ENCODE assay signal across 8 mouse cellular contexts in genomic region chr4:126227077-126227761, GRCm38 (mm10). TPM values are rescaled to one million over a fixed set of nuclear protein-coding genes. Genes with fewer than 3 reads are reported as not detected.
DNase-seq lines count a peak whose midpoint lies in the region; ATAC-seq and TF ChIP-seq lines count a peak whose summit lies in the region.

No protein-coding gene starts in this region.

- no peak overlapping the region for H3K4me3 ChIP-seq in CH12.LX (replicated peaks in 1 of 3; ENCODE audit: low read depth in 2 of 3, low read length in 2 of 3, poor library complexity in 1 of 3)
- no peak overlapping the region for H3K4me3 ChIP-seq in forebrain, embryonic 11.5 days (ENCODE audit: low read depth, low read length)
- peak overlapping the region; percentile 47 for H3K4me3 ChIP-seq in heart, embryonic 16.5 days (ENCODE audit: low read length)
- peak overlapping the region; percentile 20 to 30; a peak in 2 of 4 replicates for H3K4me3 ChIP-seq in liver, embryonic 14.5 days (ENCODE audit: insufficient read depth in 1 of 2, low read depth in 2 of 2, low read length in 2 of 2)
- H3K4me3 ChIP-seq in stomach, embryonic 16.5 days (replicated peaks; ENCODE audit: low read length), result peak overlapping the region; percentile 41

- H3K9ac ChIP-seq in CH12.LX (ENCODE audit: insufficient read depth, low read depth), result no peak overlapping the region
- 0 out of 2 replicates have a peak overlapping the region, but pooled peaks have one; percentile 16 for H3K9ac ChIP-seq in forebrain, embryonic 11.5 days (ENCODE audit: low read length)
- H3K9ac ChIP-seq in heart, embryonic 16.5 days (ENCODE audit: low read length), result peak overlapping the region; percentile 62
- H3K9ac ChIP-seq in liver, embryonic 14.5 days (replicated peaks), result no peak overlapping the region
- peak overlapping the region; percentile 65 for H3K9ac ChIP-seq in stomach, embryonic 16.5 days (ENCODE audit: low read length)

- peaks cover 13 to 49% of the 10 kb centered on the region in 2 experiments for H3K4me1 ChIP-seq in CH12.LX (ENCODE audit: control insufficient read depth in 1 of 2, insufficient read depth in 2 of 2)
- H3K4me1 ChIP-seq in forebrain, embryonic 11.5 days (replicated peaks; ENCODE audit: control insufficient read depth, insufficient read depth, low read length), result 0 out of 2 replicates have a peak, but pooled peaks cover 4% of the 10 kb centered on the region
- H3K4me1 ChIP-seq in heart, embryonic 16.5 days (ENCODE audit: control insufficient read depth, insufficient read depth, low read length), result peaks cover 3% of the 10 kb centered on the region
- H3K4me1 ChIP-seq in liver, embryonic 14.5 days (replicated peaks; ENCODE audit: control insufficient read depth in 2 of 2, insufficient read depth in 2 of 2, low read length in 1 of 2), result 0 out of 4 replicates have a peak, but pooled peaks cover 0 to 1% of the 10 kb centered on the region in 2 experiments
- H3K4me1 ChIP-seq in stomach, embryonic 16.5 days (ENCODE audit: control insufficient read depth, insufficient read depth, low read length), result peaks cover 6% of the 10 kb centered on the region

- in situ Hi-C loops in CH12.LX (cut with MboI; ENCODE audit: low pct_ligation_motif_present, low pct_unique_long_range_greater_than_20kb, low sequenced_read_pairs), result loop anchor here (5.0 kb wide), 2 partner anchors 35 to 75 kb away; partner anchors contain the start of gene Trappc3

- DNase-seq in CH12.LX (ENCODE audit: extremely low read depth), result peak; percentile 91
- peak; percentile 68 for DNase-seq in c-Kit-positive CD71-positive TER-119-negative erythroid progenitor cells, embryonic 14.5 days (ENCODE audit: low read depth)
- DNase-seq in forebrain, embryonic 11.5 days (ENCODE audit: low spot score), result peak; percentile 88
- DNase-seq in kidney, postnatal 25 days, result peak; percentile 88 to 97
- peak; percentile 53 to 62 (median 61) for DNase-seq in liver, embryonic 14.5 days (ENCODE audit: low read depth in 3 of 3, low spot score in 3 of 3)
- peak; percentile 86 for DNase-seq in neural tube, embryonic 10.5 days (ENCODE audit: extremely low spot score, low spot score)

- dilution Hi-C loops in CH12.LX (cut with MboI; ENCODE audit: extremely low pct_ligation_motif_present, extremely low pct_unique_long_range_greater_than_20kb, low sequenced_read_pairs), result no loop called here

- H3K79me2 ChIP-seq in CH12.LX (replicated peaks; ENCODE audit: control insufficient read depth, extremely low read depth, insufficient read depth, poor library complexity, severe bottlenecking), result no peaks in the 10 kb centered on the region

- no peak for TF ChIP-seq EP300 in CH12.LX (IDR thresholded peaks at IDR 0.05; ENCODE audit: low read length)
- TF ChIP-seq EP300 in liver, embryonic 14.5 days (IDR thresholded peaks at IDR 0.05; ENCODE audit: low read depth), result no peak

- peak; percentile 68 to 99 for TF ChIP-seq CTCF in CH12.LX (conservative IDR thresholded peaks at IDR 0.05 in 1 of 2, IDR thresholded peaks at IDR 0.05 in 1 of 2; ENCODE audit: low read depth in 2 of 2, low read length in 2 of 2)
- peak; percentile 94 for TF ChIP-seq CTCF in liver, embryonic 14.5 days (IDR thresholded peaks at IDR 0.05; ENCODE audit: low read depth)

- H3K9me3 ChIP-seq in CH12.LX (replicated peaks; ENCODE audit: low read length), result no peaks in the 10 kb centered on the region
- no peaks in the 10 kb centered on the region for H3K9me3 ChIP-seq in forebrain, embryonic 11.5 days (ENCODE audit: control insufficient read depth, low read length)
- H3K9me3 ChIP-seq in heart, embryonic 16.5 days (replicated peaks; ENCODE audit: control insufficient read depth, low read length), result no peaks in the 10 kb centered on the region
- H3K9me3 ChIP-seq in liver, embryonic 14.5 days (ENCODE audit: control insufficient read depth, low read length), result no peaks in the 10 kb centered on the region
- no peaks in the 10 kb centered on the region for H3K9me3 ChIP-seq in stomach, embryonic 16.5 days (replicated peaks; ENCODE audit: control insufficient read depth, low read length)

- peaks cover 6 to 26% of the 10 kb centered on the region in 2 experiments for H3K36me3 ChIP-seq in CH12.LX (replicated peaks in 1 of 2; ENCODE audit: control insufficient read depth in 1 of 2, insufficient read depth in 1 of 2, low read length in 1 of 2)
- H3K36me3 ChIP-seq in forebrain, embryonic 11.5 days (ENCODE audit: control insufficient read depth, insufficient read depth, low read length), result peaks cover 14% of the 10 kb centered on the region
- H3K36me3 ChIP-seq in heart, embryonic 16.5 days (ENCODE audit: control insufficient read depth, insufficient read depth), result peaks cover 18% of the 10 kb centered on the region
- H3K36me3 ChIP-seq in liver, embryonic 14.5 days (replicated peaks; ENCODE audit: control insufficient read depth, insufficient read depth, low read depth), result no peaks in the 10 kb centered on the region
- peaks cover 5% of the 10 kb centered on the region; the same call in 1 of the 2 replicates for H3K36me3 ChIP-seq in stomach, embryonic 16.5 days (ENCODE audit: control insufficient read depth, insufficient read depth, low read length)

- peak overlapping the region; percentile 59 for H3K4me2 ChIP-seq in CH12.LX (ENCODE audit: insufficient read depth, low read depth, poor library complexity, severe bottlenecking)
- H3K4me2 ChIP-seq in forebrain, embryonic 11.5 days (ENCODE audit: low read depth, low read length, severe bottlenecking), result peak overlapping the region; percentile 36; the same call in 1 of the 2 replicates
- peak overlapping the region; percentile 70 for H3K4me2 ChIP-seq in heart, embryonic 16.5 days (ENCODE audit: low read depth, low read length)
- peak overlapping the region; percentile 45 for H3K4me2 ChIP-seq in liver, embryonic 14.5 days (ENCODE audit: low read depth)
- H3K4me2 ChIP-seq in stomach, embryonic 16.5 days (ENCODE audit: low read depth, low read length), result peak overlapping the region; percentile 74

- no peak for TF ChIP-seq POLR2A in CH12.LX (IDR thresholded peaks at IDR 0.05; ENCODE audit: low read depth, low read length)

- TF ChIP-seq RAD21 in CH12.LX (IDR thresholded peaks at IDR 0.05; ENCODE audit: low read depth, low read length), result peak; percentile 100

- ATAC-seq in forebrain, embryonic 11.5 days (replicated peaks; ENCODE audit: low FRiP score), result peak; percentile 79
- peak; percentile 81 for ATAC-seq in heart, embryonic 16.5 days (replicated peaks; ENCODE audit: extremely low read depth, insufficient read depth, low FRiP score)
- peak; percentile 71 for ATAC-seq in liver, embryonic 14.5 days (ENCODE audit: insufficient read depth)
- ATAC-seq in stomach, embryonic 16.5 days (ENCODE audit: insufficient read depth, low FRiP score), result peak; percentile 83; the same call in 1 of the 2 replicates

- H3K27ac ChIP-seq in CH12.LX (ENCODE audit: insufficient read depth, low read depth), result no peak overlapping the region
- H3K27ac ChIP-seq in forebrain, embryonic 11.5 days (ENCODE audit: low read depth, low read length), result no peak overlapping the region; the same call in 1 of the 2 replicates
- H3K27ac ChIP-seq in heart, embryonic 16.5 days (ENCODE audit: low read length), result peak overlapping the region; percentile 75
- H3K27ac ChIP-seq in liver, embryonic 14.5 days, result no peak overlapping the region
- peak overlapping the region; percentile 61 for H3K27ac ChIP-seq in stomach, embryonic 16.5 days (ENCODE audit: low read length)

- 10% methylated on average over 18 of the region's 18 CpGs for WGBS in forebrain, embryonic 11.5 days
- 6% methylated on average over 18 of the region's 18 CpGs for WGBS in heart, embryonic 16.5 days
- 6% methylated on average over 18 of the region's 18 CpGs for WGBS in liver, embryonic 14.5 days (ENCODE audit: insufficient replicate concordance)
- WGBS in stomach, embryonic 16.5 days, result 7% methylated on average over 18 of the region's 18 CpGs

- H3K27me3 ChIP-seq in CH12.LX (replicated peaks), result no peaks in the 10 kb centered on the region
- no peaks in the 10 kb centered on the region for H3K27me3 ChIP-seq in forebrain, embryonic 11.5 days (ENCODE audit: control insufficient read depth, insufficient read depth, low read length)
- H3K27me3 ChIP-seq in heart, embryonic 16.5 days (ENCODE audit: control insufficient read depth, insufficient read depth, low read length), result no peaks in the 10 kb centered on the region
- H3K27me3 ChIP-seq in liver, embryonic 14.5 days (ENCODE audit: control insufficient read depth, insufficient read depth, low read length), result peaks cover 5% of the 10 kb centered on the region; the same call in 1 of the 2 replicates
- H3K27me3 ChIP-seq in stomach, embryonic 16.5 days (ENCODE audit: control insufficient read depth, insufficient read depth, low read length), result no peaks in the 10 kb centered on the region

RNA-seq across cellular contexts. Expression of gene Thrap3, which starts 24.7 kb away (rescaled TPM):
- total RNA-seq in CH12.LX (2012; rRNA removed) (140 and 168 TPM in 2 replicates), CH12.LX (2014; rRNA removed) (183 and 204 TPM in 2 replicates)
- polyA plus RNA-seq in CH12.LX (2012; ENCODE audit: insufficient read length, low read depth), result 327 and 334 TPM in 2 replicates
- 251 and 263 TPM in 2 replicates for polyA plus RNA-seq in forebrain, embryonic 11.5 days (2014; fragmentation: Nextera tagmentation; extraction: Ambion mirVana)
- polyA plus RNA-seq in heart, embryonic 16.5 days (2015; fragmentation: Nextera tagmentation; extraction: Ambion mirVana), result 137 and 143 TPM in 2 replicates
- polyA plus RNA-seq in liver, embryonic 14.5 days (2012; rRNA removed), result 39.2 and 62.6 TPM in 2 replicates
- polyA plus RNA-seq in liver, embryonic 14.5 days (2014; fragmentation: Nextera tagmentation; extraction: Ambion mirVana), result 77.9 and 84.2 TPM in 2 replicates
- polyA plus RNA-seq in stomach, embryonic 16.5 days (2015; fragmentation: Nextera tagmentation; extraction: Ambion mirVana), result 164 and 176 TPM in 2 replicates

RNA-seq across cellular contexts. Expression of gene Map7d1, which starts 28.9 kb away (rescaled TPM):
- total RNA-seq in CH12.LX (2012; rRNA removed) (17.9 and 20.8 TPM in 2 replicates), CH12.LX (2014; rRNA removed) (12.5 and 12.8 TPM in 2 replicates)
- 62.2 and 72.2 TPM in 2 replicates for polyA plus RNA-seq in CH12.LX (2012; ENCODE audit: insufficient read length, low read depth)
- 80.6 and 83.5 TPM in 2 replicates for polyA plus RNA-seq in forebrain, embryonic 11.5 days (2014; fragmentation: Nextera tagmentation; extraction: Ambion mirVana)
- polyA plus RNA-seq in heart, embryonic 16.5 days (2015; fragmentation: Nextera tagmentation; extraction: Ambion mirVana), result 34.7 and 36.1 TPM in 2 replicates
- 8.6 and 9.4 TPM in 2 replicates for polyA plus RNA-seq in liver, embryonic 14.5 days (2012; rRNA removed)
- polyA plus RNA-seq in liver, embryonic 14.5 days (2014; fragmentation: Nextera tagmentation; extraction: Ambion mirVana), result 4.9 and 6.1 TPM in 2 replicates
- polyA plus RNA-seq in stomach, embryonic 16.5 days (2015; fragmentation: Nextera tagmentation; extraction: Ambion mirVana), result 14.4 and 20.0 TPM in 2 replicates

RNA-seq across cellular contexts. Expression of gene Trappc3, which starts 34.9 kb away (rescaled TPM):
- total RNA-seq in CH12.LX (2012; rRNA removed), result 72.7 and 81.1 TPM in 2 replicates
- total RNA-seq in CH12.LX (2014; rRNA removed), result 94.8 and 100 TPM in 2 replicates
- 73.0 and 74.1 TPM in 2 replicates for polyA plus RNA-seq in CH12.LX (2012; ENCODE audit: insufficient read length, low read depth)
- polyA plus RNA-seq in forebrain, embryonic 11.5 days (2014; fragmentation: Nextera tagmentation; extraction: Ambion mirVana), result 23.3 and 25.7 TPM in 2 replicates
- polyA plus RNA-seq in heart, embryonic 16.5 days (2015; fragmentation: Nextera tagmentation; extraction: Ambion mirVana), result 78.1 and 81.3 TPM in 2 replicates
- 16.3 and 23.4 TPM in 2 replicates for polyA plus RNA-seq in liver, embryonic 14.5 days (2012; rRNA removed)
- polyA plus RNA-seq in liver, embryonic 14.5 days (2014; fragmentation: Nextera tagmentation; extraction: Ambion mirVana), result 8.8 and 9.2 TPM in 2 replicates
- polyA plus RNA-seq in stomach, embryonic 16.5 days (2015; fragmentation: Nextera tagmentation; extraction: Ambion mirVana), result 97.2 and 103 TPM in 2 replicates

RNA-seq across cellular contexts. Expression of gene Col8a2, which starts 59.4 kb away (rescaled TPM):
- total RNA-seq in CH12.LX (2012; rRNA removed), result not detected in 2 replicates
- total RNA-seq in CH12.LX (2014; rRNA removed), result not detected in 2 replicates
- not detected in 2 replicates for polyA plus RNA-seq in CH12.LX (2012; ENCODE audit: insufficient read length, low read depth)
- polyA plus RNA-seq in forebrain, embryonic 11.5 days (2014; fragmentation: Nextera tagmentation; extraction: Ambion mirVana), result 18.0 and 20.4 TPM in 2 replicates
- 4.5 and 5.0 TPM in 2 replicates for polyA plus RNA-seq in heart, embryonic 16.5 days (2015; fragmentation: Nextera tagmentation; extraction: Ambion mirVana)
- 0.15 and 0.28 TPM in 2 replicates for polyA plus RNA-seq in liver, embryonic 14.5 days (2012; rRNA removed)
- 0.25 and 0.52 TPM in 2 replicates for polyA plus RNA-seq in liver, embryonic 14.5 days (2014; fragmentation: Nextera tagmentation; extraction: Ambion mirVana)
- 7.6 and 11.1 TPM in 2 replicates for polyA plus RNA-seq in stomach, embryonic 16.5 days (2015; fragmentation: Nextera tagmentation; extraction: Ambion mirVana)

Comparison
In these comparisons a context has a peak if more than half of its experiments do, and no peak if none do; other contexts are left out.
1. H3K27ac ChIP-seq: peak in heart, embryonic 16.5 days (single experiment) and stomach, embryonic 16.5 days (single experiment); none in CH12.LX (single experiment), forebrain, embryonic 11.5 days (single experiment) and liver, embryonic 14.5 days (single experiment).
2. H3K4me3 ChIP-seq: peak in heart, embryonic 16.5 days (single experiment), liver, embryonic 14.5 days (2 of 2) and stomach, embryonic 16.5 days (single experiment); none in CH12.LX (0 of 3) and forebrain, embryonic 11.5 days (single experiment).
3. H3K9ac ChIP-seq: peak in forebrain, embryonic 11.5 days (single experiment), heart, embryonic 16.5 days (single experiment) and stomach, embryonic 16.5 days (single experiment); none in CH12.LX (single experiment) and liver, embryonic 14.5 days (single experiment).
4. Peak in every context shown above with its lines, with median percentiles within 50 percentile points of each other: DNase-seq, H3K4me2 ChIP-seq and ATAC-seq.